11 mouse cellular contexts compared by ENCODE assay signal in genomic region chr1:152368311-152369088, GRCm38 (mm10). TPM values are rescaled to one million over a fixed set of nuclear protein-coding genes. Genes with fewer than 3 reads are reported as not detected.
DNase-seq lines count a peak whose midpoint lies in the region; ATAC-seq and TF ChIP-seq lines count a peak whose summit lies in the region.
"Had no signal": no experiment of that assay in that cellular context is flagged by ENCODE, and none has a peak within 500 bp of the region (broad histone marks: within the 10 kb centered on the region; RNA-seq: fewer than 3 reads in every experiment).

No protein-coding gene starts in this region.

- DNase-seq in hindbrain, embryonic 11.5 days (ENCODE audit: low spot score): peak; percentile 11
- peak; percentile 59 to 70 for DNase-seq in cerebellum, adult 2 months
- DNase-seq in lung, postnatal 36 days: peak; percentile 3
- no peak for DNase-seq in c-Kit-positive CD71-positive TER-119-positive erythroid progenitor cells, embryonic 14.5 days (ENCODE audit: low spot score)
- no peak for DNase-seq in urinary bladder, postnatal 36 days (ENCODE audit: low spot score in 2 of 2)

- peak; percentile 30; the same call in 1 of the 2 replicates for TF ChIP-seq CTCF in cerebellum, adult 2 months (IDR thresholded peaks at IDR 0.05; ENCODE audit: borderline replicate concordance, insufficient read depth, low read depth, low read length)

- H3K4me1 ChIP-seq in hindbrain, embryonic 11.5 days (replicated peaks; ENCODE audit: control insufficient read depth, insufficient read depth, low read length): no peaks in the 10 kb centered on the region
- peaks cover 10% of the 10 kb centered on the region for H3K4me1 ChIP-seq in hindbrain, embryonic 13.5 days (replicated peaks)
- peaks cover 8% of the 10 kb centered on the region for H3K4me1 ChIP-seq in cerebellum, adult 2 months (ENCODE audit: control insufficient read depth, insufficient read depth, low read length)
- H3K4me1 ChIP-seq in embryonic facial prominence, embryonic 15.5 days: peaks cover 10% of the 10 kb centered on the region

- no peaks in the 10 kb centered on the region for H3K36me3 ChIP-seq in hindbrain, embryonic 11.5 days (ENCODE audit: control insufficient read depth, insufficient read depth, low read length)
- no peaks in the 10 kb centered on the region for H3K36me3 ChIP-seq in hindbrain, embryonic 13.5 days
- peaks cover 6% of the 10 kb centered on the region; the same call in 1 of the 2 replicates for H3K36me3 ChIP-seq in embryonic facial prominence, embryonic 15.5 days

- no peaks in the 10 kb centered on the region for H3K27me3 ChIP-seq in hindbrain, embryonic 11.5 days (ENCODE audit: control insufficient read depth, insufficient read depth, low read length)
- H3K27me3 ChIP-seq in hindbrain, embryonic 13.5 days: no peaks in the 10 kb centered on the region
- H3K27me3 ChIP-seq in cerebellum, adult 2 months (ENCODE audit: control insufficient read depth, insufficient read depth, low read length): no peaks in the 10 kb centered on the region
- H3K27me3 ChIP-seq in embryonic facial prominence, embryonic 15.5 days: no peaks in the 10 kb centered on the region

- no peak overlapping the region for H3K27ac ChIP-seq in hindbrain, embryonic 11.5 days (ENCODE audit: low read depth, low read length)
- H3K27ac ChIP-seq in hindbrain, embryonic 13.5 days: no peak overlapping the region
- H3K27ac ChIP-seq in cerebellum, adult 2 months (ENCODE audit: insufficient read depth, low read length): no peak overlapping the region; the same call in 1 of the 2 replicates
- peak overlapping the region; percentile 82 for H3K27ac ChIP-seq in embryonic facial prominence, embryonic 15.5 days (replicated peaks)

- WGBS in hindbrain, embryonic 11.5 days: 54% methylated on average over 13 of the region's 13 CpGs
- 54% methylated on average over 13 of the region's 13 CpGs for WGBS in hindbrain, embryonic 13.5 days
- 29% methylated on average over 13 of the region's 13 CpGs for WGBS in cerebellum, adult 2 months
- WGBS in embryonic facial prominence, embryonic 15.5 days: 55% methylated on average over 13 of the region's 13 CpGs

- H3K9ac ChIP-seq in hindbrain, embryonic 11.5 days (ENCODE audit: low read depth, low read length): no peak overlapping the region
- H3K9ac ChIP-seq in hindbrain, embryonic 13.5 days: no peak overlapping the region
- no peak overlapping the region for H3K9ac ChIP-seq in embryonic facial prominence, embryonic 15.5 days

- ATAC-seq in hindbrain, embryonic 11.5 days (ENCODE audit: low FRiP score): no peak
- ATAC-seq in hindbrain, embryonic 13.5 days (ENCODE audit: low FRiP score): no peak
- ATAC-seq in embryonic facial prominence, embryonic 15.5 days (ENCODE audit: insufficient number of reproducible peaks, low FRiP score, low TSS enrichment, low read depth): 0 out of 2 replicates have a peak, but pooled peaks have one; percentile 4
- ATAC-seq in erythroblast, adult 5-6 weeks (replicated peaks; ENCODE audit: low FRiP score, poor library complexity, severe bottlenecking): no peak

- no peaks in the 10 kb centered on the region for H3K9me3 ChIP-seq in hindbrain, embryonic 11.5 days (ENCODE audit: control insufficient read depth, low read length)
- no peaks in the 10 kb centered on the region for H3K9me3 ChIP-seq in hindbrain, embryonic 13.5 days
- H3K9me3 ChIP-seq in embryonic facial prominence, embryonic 15.5 days (replicated peaks): no peaks in the 10 kb centered on the region

- no peak overlapping the region for H3K4me2 ChIP-seq in hindbrain, embryonic 11.5 days (replicated peaks; ENCODE audit: low read depth, low read length)
- no peak overlapping the region for H3K4me2 ChIP-seq in hindbrain, embryonic 13.5 days
- peak overlapping the region; percentile 30 for H3K4me2 ChIP-seq in embryonic facial prominence, embryonic 15.5 days (replicated peaks)

- TF ChIP-seq POLR2A in cerebellum, adult 2 months (IDR thresholded peaks at IDR 0.05; ENCODE audit: borderline replicate concordance, insufficient read depth, low read length): no peak

- no peak overlapping the region for H3K4me3 ChIP-seq in hindbrain, embryonic 11.5 days (ENCODE audit: low read depth, low read length)
- H3K4me3 ChIP-seq in hindbrain, embryonic 13.5 days: no peak overlapping the region
- no peak overlapping the region for H3K4me3 ChIP-seq in cerebellum, adult 2 months (replicated peaks; ENCODE audit: insufficient read depth, low read depth, low read length)
- H3K4me3 ChIP-seq in embryonic facial prominence, embryonic 15.5 days (replicated peaks): no peak overlapping the region

RNA-seq across cellular contexts. Expression of gene Tsen15, which starts 18.0 kb away (rescaled TPM):
- 51.0 and 54.2 TPM in 2 replicates for polyA plus RNA-seq in hindbrain, embryonic 11.5 days (2014; fragmentation: Nextera tagmentation; extraction: Ambion mirVana)
- polyA plus RNA-seq in hindbrain, embryonic 13.5 days (2015; fragmentation: Nextera tagmentation; extraction: Ambion mirVana): 26.7 and 31.0 TPM in 2 replicates
- polyA plus RNA-seq in cerebellum, adult 2 months (2012; rRNA removed): 46.9 and 47.6 TPM in 2 replicates
- polyA plus RNA-seq in embryonic facial prominence, embryonic 15.5 days (2015; fragmentation: Nextera tagmentation; extraction: Ambion mirVana): 74.8 and 77.8 TPM in 2 replicates
- 1.9 and 16.9 TPM in 2 replicates for total RNA-seq in erythroblast, adult 5-6 weeks (2015; ENCODE audit: low replicate concordance)
- 9.0 and 18.5 TPM in 2 replicates for total RNA-seq in erythroblast, adult 5-6 weeks (2017; ENCODE audit: low replicate concordance)

RNA-seq across cellular contexts. Expression of gene Colgalt2, which starts 31.1 kb away (rescaled TPM):
- 1.7 and 2.7 TPM in 2 replicates for polyA plus RNA-seq in hindbrain, embryonic 11.5 days (2014; fragmentation: Nextera tagmentation; extraction: Ambion mirVana)
- 2.5 and 2.9 TPM in 2 replicates for polyA plus RNA-seq in hindbrain, embryonic 13.5 days (2015; fragmentation: Nextera tagmentation; extraction: Ambion mirVana)
- polyA plus RNA-seq in cerebellum, adult 2 months (2012; rRNA removed): 2.9 and 3.6 TPM in 2 replicates
- 4.7 and 4.9 TPM in 2 replicates for polyA plus RNA-seq in embryonic facial prominence, embryonic 15.5 days (2015; fragmentation: Nextera tagmentation; extraction: Ambion mirVana)
- total RNA-seq in erythroblast, adult 5-6 weeks (2015; ENCODE audit: low replicate concordance): not detected in 2 replicates
- total RNA-seq in erythroblast, adult 5-6 weeks (2017; ENCODE audit: low replicate concordance): not detected in 2 replicates
- total RNA-seq: common myeloid progenitor, adult 5-6 weeks; MEL had no signal
- polyA plus RNA-seq: inflammation-experienced regulatory T-cells, adult 6 months had no signal

Comparison
In these comparisons a context has a peak if more than half of its experiments do, and no peak if none do; other contexts are left out.
1. DNase-seq: peak in hindbrain, embryonic 11.5 days (single experiment), cerebellum, adult 2 months (2 of 2) and lung, postnatal 36 days (single experiment); none in c-Kit-positive CD71-positive TER-119-positive erythroid progenitor cells, embryonic 14.5 days (single experiment) and urinary bladder, postnatal 36 days (0 of 2).